Mouse (Mus musculus): ENCODE data around the gene Mrps35.

- no peak for TF ChIP-seq ZNF384 (IDR thresholded peaks at IDR 0.05; ENCODE audit: low read depth, low read length)
- no peak for TF ChIP-seq MAFK (IDR thresholded peaks at IDR 0.05; ENCODE audit: insufficient read depth, low read depth, low read length)
- no peak for TF ChIP-seq CHD2 (IDR thresholded peaks at IDR 0.05; ENCODE audit: low read depth, low read length)
- no peak for TF ChIP-seq HCFC1 (IDR thresholded peaks at IDR 0.05; ENCODE audit: borderline replicate concordance, insufficient read depth, low read length)
- no peak for TF ChIP-seq ZC3H11A (IDR thresholded peaks at IDR 0.05; ENCODE audit: borderline replicate concordance, low read depth, low read length)
Observed at GRCm38 (mm10) chr6:146999302-146999701, 43.3 kb upstream of the Mrps35 start.

Data from ES-E14 (cell line).